Mouse (Mus musculus) kidney, embryonic 16.5 days (tissue): Measurements from ENCODE around the gene Nat8l. TPM values are rescaled to one million over a fixed set of nuclear protein-coding genes. Genes with fewer than 3 reads are reported as not detected.

ENCODE experiments used
- ATAC-seq: fragments of 200-750 bp; cut with Nextera tagmentation; 2 replicates; pipeline ENCODE4 v1.8.0; 2017; ENCODE audit warnings: moderate TSS enrichment; ENCODE audit not compliant: low FRiP score, low TSS enrichment
- H3K27ac ChIP-seq: fragments of 300-500 bp; sonication (generic); 2 replicates; pipeline ENCODE4 v1.5.1; 2014; ENCODE audit warnings: low read length
- H3K27me3 ChIP-seq: fragments of 300-500 bp; sonication (generic); 2 replicates; pipeline ENCODE4 v1.6.1; 2014; ENCODE audit warnings: low read length, control low read depth, mixed read lengths; ENCODE audit not compliant: insufficient read depth
- H3K36me3 ChIP-seq: fragments of 300-500 bp; sonication (generic); 2 replicates; pipeline ENCODE4 v1.6.1; 2014; ENCODE audit warnings: low read length, control low read depth, mixed read lengths; ENCODE audit not compliant: insufficient read depth
- H3K4me1 ChIP-seq: fragments of 300-500 bp; sonication (generic); 2 replicates; pipeline ENCODE4 v1.6.1; 2014; ENCODE audit warnings: low read length, control low read depth, mixed read lengths; ENCODE audit not compliant: insufficient read depth
- H3K4me2 ChIP-seq: fragments of 300-500 bp; sonication (generic); replicated peaks from 2 replicates; pipeline ENCODE4 v1.6.1; 2014; ENCODE audit warnings: low read depth, low read length
- H3K4me3 ChIP-seq: fragments of 300-500 bp; sonication (generic); 2 replicates; pipeline ENCODE4 v1.5.1; 2014; ENCODE audit warnings: mild to moderate bottlenecking, low read length
- H3K9ac ChIP-seq: fragments of 300-500 bp; sonication (generic); replicated peaks from 2 replicates; pipeline ENCODE4 v1.6.1; 2014; ENCODE audit warnings: low read length
- H3K9me3 ChIP-seq: fragments of 300-500 bp; sonication (generic); 2 replicates; pipeline ENCODE4 v1.6.1; 2016; ENCODE audit warnings: low read length, control low read depth
- WGBS: fragments of 180-500 bp; shearing (Covaris S2); extraction: QIAGEN DNeasy Blood & Tissue Kit; methylation state at CpG from one replicate; pipeline ENCODE4 v1.1.7; 2014; 5-methylcytosine and 5-hydroxymethylcytosine counted together
- polyA plus RNA-seq: library from polyadenylated mRNA; unstranded; fragments of >200 nt; fragmentation: Nextera tagmentation; extraction: Ambion mirVana; gene quantifications from 2 replicates; pipeline ENCODE4 v1.2.1, GENCODE M21; 2015

Gene Nat8l
- polyA plus RNA-seq, 1 experiment from 2014 or later, result 0.35 TPM

GRCm38 (mm10) chr5:33983309-33984121, 12.3 kb upstream of the Nat8l start, which contains the start of gene Gm1673:
Gene Gm1673 (plus strand): TSS chr5:33983433.
- peak within 1 kb of the TSS; percentile 65 for H3K9ac ChIP-seq
- no peak within 1 kb of the TSS for H3K27ac ChIP-seq
- under 1% methylated on average over 86 of the region's 88 CpGs for WGBS

GRCm38 (mm10) chr5:33994671-33995625, 836 bp upstream of the Nat8l start:
- no peak for ATAC-seq
- H3K4me2 ChIP-seq, result peak overlapping the region; percentile 97
- WGBS, result 29% methylated on average over 28 of the region's 28 CpGs
- peak overlapping the region; percentile 64 for H3K4me3 ChIP-seq
- H3K27me3 ChIP-seq, result peaks cover 59% of the 10 kb centered on the region
- H3K27ac ChIP-seq, result no peak overlapping the region
- peaks cover 17% of the 10 kb centered on the region for H3K4me1 ChIP-seq
- no peaks in the 10 kb centered on the region for H3K36me3 ChIP-seq
- no peaks in the 10 kb centered on the region for H3K9me3 ChIP-seq
- H3K9ac ChIP-seq, result peak overlapping the region; percentile 64; the same call in 1 of the 2 replicates

More at GRCm38 (mm10) chr5:33983309-33984121, 12.3 kb upstream of the Nat8l start, which contains the start of gene Gm1673:
- H3K36me3 ChIP-seq, result no peaks in the 10 kb centered on the region
- H3K9me3 ChIP-seq, result no peaks in the 10 kb centered on the region
- ATAC-seq, result peak; percentile 87
- peak within 1 kb of the TSS; percentile 80 for H3K4me2 ChIP-seq
- no peaks in the 10 kb centered on the region for H3K27me3 ChIP-seq
- H3K4me3 ChIP-seq, result peak within 1 kb of the TSS; percentile 85
- peaks cover 13% of the 10 kb centered on the region for H3K4me1 ChIP-seq

GRCm38 (mm10) chr5:33996694-33997045, 886 bp downstream of the Nat8l start:
- Histone ChIP-seq H3K9me3 (no peaks in the 10 kb centered on the region), H3K4me1 (peaks cover 17% of the 10 kb centered on the region), H3K9ac (peak overlapping the region; percentile 64), H3K27ac (no peak overlapping the region), H3K4me3 (peak overlapping the region; percentile 64), H3K27me3 (peaks cover 63% of the 10 kb centered on the region), H3K36me3 (no peaks in the 10 kb centered on the region), H3K4me2 (peak overlapping the region; percentile 97)
- WGBS, result under 1% methylated on average over 54 of the region's 55 CpGs
- ATAC-seq, result peak; percentile 35

GRCm38 (mm10) chr5:33997051-33997741, 1.4 kb downstream of the Nat8l start:
- H3K36me3 ChIP-seq, result no peaks in the 10 kb centered on the region
- peak overlapping the region; percentile 97 for H3K4me2 ChIP-seq
- ATAC-seq, result 0 out of 2 replicates have a peak, but pooled peaks have one; percentile 44
- H3K27me3 ChIP-seq, result peaks cover 63% of the 10 kb centered on the region
- no peaks in the 10 kb centered on the region for H3K9me3 ChIP-seq
- WGBS, result under 1% methylated on average over 67 of the region's 80 CpGs
- H3K4me1 ChIP-seq, result peaks cover 17% of the 10 kb centered on the region
- H3K4me3 ChIP-seq, result peak overlapping the region; percentile 64
- H3K27ac ChIP-seq, result no peak overlapping the region
- peak overlapping the region; percentile 64 for H3K9ac ChIP-seq

GRCm38 (mm10) chr5:33997829-33998504, 2.2 kb downstream of the Nat8l start:
- peak overlapping the region; percentile 64 for H3K4me3 ChIP-seq
- no peaks in the 10 kb centered on the region for H3K9me3 ChIP-seq
- peak overlapping the region; percentile 97; the same call in 1 of the 2 replicates for H3K4me2 ChIP-seq
- H3K27ac ChIP-seq, result no peak overlapping the region
- WGBS, result 74% methylated on average over 20 of the region's 20 CpGs
- peaks cover 63% of the 10 kb centered on the region for H3K27me3 ChIP-seq
- H3K4me1 ChIP-seq, result peaks cover 17% of the 10 kb centered on the region
- no peaks in the 10 kb centered on the region for H3K36me3 ChIP-seq
- ATAC-seq, result no peak
- no peak overlapping the region for H3K9ac ChIP-seq

GRCm38 (mm10) chr5:33998505-33998877, 2.7 kb downstream of the Nat8l start:
- no peak for ATAC-seq
- no peak overlapping the region for H3K4me2 ChIP-seq
- WGBS, result 95% methylated on average over 3 of the region's 3 CpGs
- peaks cover 63% of the 10 kb centered on the region for H3K27me3 ChIP-seq
- H3K4me3 ChIP-seq, result no peak overlapping the region
- no peaks in the 10 kb centered on the region for H3K36me3 ChIP-seq
- peaks cover 17% of the 10 kb centered on the region for H3K4me1 ChIP-seq
- no peak overlapping the region for H3K9ac ChIP-seq
- H3K9me3 ChIP-seq, result no peaks in the 10 kb centered on the region
- H3K27ac ChIP-seq, result no peak overlapping the region

GRCm38 (mm10) chr5:33999466-34000090, 3.8 kb downstream of the Nat8l start:
- Histone ChIP-seq H3K27ac (no peak overlapping the region), H3K9ac (no peak overlapping the region), H3K9me3 (no peaks in the 10 kb centered on the region), H3K4me3 (no peak overlapping the region), H3K36me3 (no peaks in the 10 kb centered on the region), H3K4me1 (peaks cover 17% of the 10 kb centered on the region), H3K27me3 (peaks cover 56% of the 10 kb centered on the region), H3K4me2 (no peak overlapping the region)
- 66% methylated on average over 6 of the region's 6 CpGs for WGBS
- no peak for ATAC-seq

- no peak overlapping the region for H3K4me3 ChIP-seq
- H3K27me3 ChIP-seq, result peaks cover 44% of the 10 kb centered on the region
- no peak overlapping the region for H3K4me2 ChIP-seq
- H3K4me1 ChIP-seq, result peaks cover 14% of the 10 kb centered on the region
- no peak for ATAC-seq
- H3K9me3 ChIP-seq, result no peaks in the 10 kb centered on the region
- H3K36me3 ChIP-seq, result no peaks in the 10 kb centered on the region
- no peak overlapping the region for H3K27ac ChIP-seq
- 94% methylated on average over 25 of the region's 25 CpGs for WGBS
- H3K9ac ChIP-seq, result no peak overlapping the region
Measured at GRCm38 (mm10) chr5:34000809-34001208, 5.0 kb downstream of the Nat8l start.
